Mouse (Mus musculus): ENCODE measurements at regions not wholly inside any gene's neighbourhood (a gene's known extent, or its start where the extent isn't known, plus 50 kb on each side); places are given as distances from the start of the nearest gene placed in this dataset.

- Histone ChIP-seq H3K4me2 (no peak overlapping the region), H3K9me3 (replicated peaks; ENCODE audit: control insufficient read depth, low read length) (no peaks in the 10 kb centered on the region), H3K27me3 (ENCODE audit: control insufficient read depth, insufficient read depth, low read length) (no peaks in the 10 kb centered on the region), H3K36me3 (ENCODE audit: control insufficient read depth, insufficient read depth, low read length) (no peaks in the 10 kb centered on the region), H3K9ac (ENCODE audit: low read depth, low read length) (no peak overlapping the region), H3K4me3 (ENCODE audit: low read depth, low read length) (no peak overlapping the region), H3K27ac (ENCODE audit: low read depth, low read length) (no peak overlapping the region), H3K4me1 (ENCODE audit: control insufficient read depth, insufficient read depth, low read length) (no peaks in the 10 kb centered on the region)
- 77% methylated on average over 2 of the region's 2 CpGs for WGBS (ENCODE audit: insufficient replicate concordance)
- ATAC-seq (replicated peaks; ENCODE audit: insufficient number of reproducible peaks, low FRiP score, low TSS enrichment) = no peak
Observed at GRCm38 (mm10) chr10:87747846-87748552, 110.1 kb upstream of the Igf1 start.

DNA sequence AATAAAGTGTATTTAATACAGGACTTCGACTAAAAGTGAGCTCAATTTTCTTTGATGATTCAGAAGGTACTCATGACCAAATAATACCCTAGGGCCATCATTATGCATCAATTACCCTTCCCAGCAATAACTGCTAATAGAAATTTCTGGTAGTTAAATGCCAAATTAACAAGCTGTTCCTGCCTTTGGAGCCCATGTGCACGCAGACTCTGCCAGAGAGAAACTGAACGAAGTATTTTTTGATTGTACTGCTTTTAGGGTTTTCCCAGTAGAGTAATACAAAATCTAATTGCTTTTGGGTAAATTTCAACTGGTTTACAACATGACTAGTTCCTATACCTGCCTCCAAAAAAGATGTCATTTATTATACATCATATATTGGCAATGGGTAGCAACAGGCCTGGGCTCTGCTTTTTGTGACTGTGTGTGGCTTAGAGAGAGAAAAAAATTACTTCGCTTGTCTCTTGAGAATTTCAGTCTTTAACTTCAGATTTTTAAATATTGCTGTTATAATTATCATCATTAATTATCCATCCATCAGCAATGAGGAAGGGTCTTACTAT is 109.4 kb upstream of the Igf1 start:
- no peak overlapping the region for H3K9ac ChIP-seq (ENCODE audit: low read depth, low read length)
- no peaks in the 10 kb centered on the region for H3K36me3 ChIP-seq (ENCODE audit: control insufficient read depth, insufficient read depth, low read length)
- no peaks in the 10 kb centered on the region for H3K27me3 ChIP-seq (ENCODE audit: control insufficient read depth, insufficient read depth, low read length)
- H3K4me1 ChIP-seq (ENCODE audit: control insufficient read depth, insufficient read depth, low read length) = no peaks in the 10 kb centered on the region
- no peak overlapping the region for H3K4me2 ChIP-seq
- ATAC-seq (replicated peaks; ENCODE audit: insufficient number of reproducible peaks, low FRiP score, low TSS enrichment) = no peak
- H3K27ac ChIP-seq (ENCODE audit: low read depth, low read length) = no peak overlapping the region
- H3K4me3 ChIP-seq (ENCODE audit: low read depth, low read length) = no peak overlapping the region
- H3K9me3 ChIP-seq (replicated peaks; ENCODE audit: control insufficient read depth, low read length) = no peaks in the 10 kb centered on the region
- WGBS (ENCODE audit: insufficient replicate concordance) = 87% methylated on average over 4 of the region's 4 CpGs

DNA sequence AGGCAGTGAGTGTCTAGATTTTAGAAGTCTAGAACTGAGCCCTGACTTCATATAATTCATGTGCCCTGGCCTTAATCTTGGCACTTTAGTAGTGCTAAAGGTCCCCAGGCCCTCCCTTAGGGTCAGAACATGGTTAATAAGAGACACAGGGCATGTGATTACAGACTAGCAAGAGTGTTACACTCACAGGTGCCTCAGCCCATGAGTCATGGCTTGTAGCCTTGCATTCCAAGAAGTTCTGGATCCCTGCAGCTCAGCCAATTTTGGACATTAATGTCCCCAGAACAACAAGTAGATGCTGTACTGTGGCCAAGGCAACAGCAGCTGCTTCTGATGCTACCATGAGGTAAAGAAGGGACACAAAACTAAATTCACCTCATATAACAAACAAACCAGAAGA is 107.7 kb upstream of the Igf1 start:
- Histone ChIP-seq H3K4me3 (ENCODE audit: low read depth, low read length) (no peak overlapping the region), H3K4me1 (ENCODE audit: control insufficient read depth, insufficient read depth, low read length) (no peaks in the 10 kb centered on the region)

DNA sequence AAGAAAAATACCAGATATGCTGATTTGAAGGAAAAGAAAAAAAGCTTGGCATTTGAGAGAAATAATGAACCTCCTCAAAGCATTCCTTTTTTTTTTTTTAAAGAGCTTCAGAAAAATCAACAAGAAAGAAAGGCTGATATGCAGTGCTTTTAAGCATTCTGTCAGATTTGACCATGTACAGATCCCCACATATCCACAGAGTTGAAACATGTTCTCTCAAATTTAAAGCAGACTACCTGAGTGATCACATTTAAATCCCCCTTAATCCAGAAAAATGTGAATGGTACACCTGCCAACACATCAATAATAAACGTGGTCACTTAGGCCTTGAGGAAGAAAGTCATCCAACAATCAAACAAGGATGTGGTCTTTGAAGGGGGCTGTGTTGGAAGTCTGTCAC is 107.1 kb upstream of the Igf1 start:
- Histone ChIP-seq H3K9ac (ENCODE audit: low read depth, low read length) (no peak overlapping the region), H3K4me2 (no peak overlapping the region), H3K4me3 (ENCODE audit: low read depth, low read length) (no peak overlapping the region), H3K4me1 (ENCODE audit: control insufficient read depth, insufficient read depth, low read length) (no peaks in the 10 kb centered on the region), H3K9me3 (replicated peaks; ENCODE audit: control insufficient read depth, low read length) (no peaks in the 10 kb centered on the region), H3K27me3 (ENCODE audit: control insufficient read depth, insufficient read depth, low read length) (no peaks in the 10 kb centered on the region), H3K36me3 (ENCODE audit: control insufficient read depth, insufficient read depth, low read length) (no peaks in the 10 kb centered on the region), H3K27ac (ENCODE audit: low read depth, low read length) (no peak overlapping the region)
- no peak for ATAC-seq (replicated peaks; ENCODE audit: insufficient number of reproducible peaks, low FRiP score, low TSS enrichment)
- WGBS (ENCODE audit: insufficient replicate concordance) = 47% methylated on average over 1 of the region's 1 CpGs

More for the DNA sequence above, 107.7 kb upstream of the Igf1 start:
- H3K27ac ChIP-seq (ENCODE audit: low read depth, low read length) = no peak overlapping the region
- no peak overlapping the region for H3K4me2 ChIP-seq
- H3K27me3 ChIP-seq (ENCODE audit: control insufficient read depth, insufficient read depth, low read length) = no peaks in the 10 kb centered on the region
- H3K9ac ChIP-seq (ENCODE audit: low read depth, low read length) = no peak overlapping the region
- no peaks in the 10 kb centered on the region for H3K36me3 ChIP-seq (ENCODE audit: control insufficient read depth, insufficient read depth, low read length)
- ATAC-seq (replicated peaks; ENCODE audit: insufficient number of reproducible peaks, low FRiP score, low TSS enrichment) = no peak
- no peaks in the 10 kb centered on the region for H3K9me3 ChIP-seq (replicated peaks; ENCODE audit: control insufficient read depth, low read length)

GRCm38 (mm10) chr10:87752117-87752516 is 105.9 kb upstream of the Igf1 start:
- H3K4me1 ChIP-seq (ENCODE audit: control insufficient read depth, insufficient read depth, low read length) = no peaks in the 10 kb centered on the region
- H3K36me3 ChIP-seq (ENCODE audit: control insufficient read depth, insufficient read depth, low read length) = no peaks in the 10 kb centered on the region
- no peak overlapping the region for H3K4me2 ChIP-seq
- H3K27me3 ChIP-seq (ENCODE audit: control insufficient read depth, insufficient read depth, low read length) = no peaks in the 10 kb centered on the region
- H3K9me3 ChIP-seq (replicated peaks; ENCODE audit: control insufficient read depth, low read length) = no peaks in the 10 kb centered on the region
- H3K9ac ChIP-seq (ENCODE audit: low read depth, low read length) = no peak overlapping the region
- WGBS (ENCODE audit: insufficient replicate concordance) = 76% methylated on average over 2 of the region's 2 CpGs
- no peak overlapping the region for H3K4me3 ChIP-seq (ENCODE audit: low read depth, low read length)
- no peak overlapping the region for H3K27ac ChIP-seq (ENCODE audit: low read depth, low read length)
- ATAC-seq (replicated peaks; ENCODE audit: insufficient number of reproducible peaks, low FRiP score, low TSS enrichment) = no peak

- Histone ChIP-seq H3K9ac (ENCODE audit: low read depth, low read length) (no peak overlapping the region), H3K27ac (ENCODE audit: low read depth, low read length) (no peak overlapping the region), H3K4me1 (ENCODE audit: control insufficient read depth, insufficient read depth, low read length) (no peaks in the 10 kb centered on the region), H3K4me3 (ENCODE audit: low read depth, low read length) (no peak overlapping the region), H3K36me3 (ENCODE audit: control insufficient read depth, insufficient read depth, low read length) (no peaks in the 10 kb centered on the region), H3K9me3 (replicated peaks; ENCODE audit: control insufficient read depth, low read length) (no peaks in the 10 kb centered on the region), H3K4me2 (no peak overlapping the region), H3K27me3 (ENCODE audit: control insufficient read depth, insufficient read depth, low read length) (no peaks in the 10 kb centered on the region)
- 36% methylated on average over 1 of the region's 1 CpGs for WGBS (ENCODE audit: insufficient replicate concordance)
- no peak for ATAC-seq (replicated peaks; ENCODE audit: insufficient number of reproducible peaks, low FRiP score, low TSS enrichment)
Observed at GRCm38 (mm10) chr10:87753483-87753882, 104.6 kb upstream of the Igf1 start.

DNA sequence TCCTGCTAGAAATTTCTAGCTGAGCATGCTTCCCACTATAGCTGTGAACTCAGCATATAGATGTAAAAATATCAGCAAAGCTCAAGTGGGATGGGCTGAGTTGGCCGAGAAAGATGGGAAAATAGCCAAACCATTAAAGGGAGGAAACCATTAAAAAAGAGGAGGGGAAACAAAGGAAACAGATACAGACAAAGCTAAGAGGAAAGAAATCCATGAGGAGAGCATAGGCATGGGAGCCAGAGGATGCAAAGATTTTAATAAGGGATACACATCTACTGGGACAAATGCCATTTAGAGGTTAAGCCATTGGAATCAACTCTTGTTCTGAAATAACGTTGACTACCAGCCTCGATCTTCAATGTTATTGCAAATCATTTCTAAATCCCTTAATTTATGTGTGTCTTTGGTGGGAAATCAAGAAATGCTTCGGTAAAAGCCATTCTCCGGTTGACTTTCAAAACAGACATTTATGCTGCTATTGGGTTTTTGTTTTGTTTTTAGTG is 96.5 kb upstream of the Igf1 start:
- Histone ChIP-seq H3K36me3 (ENCODE audit: control insufficient read depth, insufficient read depth, low read length) (no peaks in the 10 kb centered on the region), H3K4me1 (ENCODE audit: control insufficient read depth, insufficient read depth, low read length) (no peaks in the 10 kb centered on the region), H3K4me2 (no peak overlapping the region), H3K27me3 (ENCODE audit: control insufficient read depth, insufficient read depth, low read length) (no peaks in the 10 kb centered on the region), H3K9ac (ENCODE audit: low read depth, low read length) (no peak overlapping the region), H3K4me3 (ENCODE audit: low read depth, low read length) (no peak overlapping the region), H3K9me3 (replicated peaks; ENCODE audit: control insufficient read depth, low read length) (no peaks in the 10 kb centered on the region), H3K27ac (ENCODE audit: low read depth, low read length) (no peak overlapping the region)
- ATAC-seq (replicated peaks; ENCODE audit: insufficient number of reproducible peaks, low FRiP score, low TSS enrichment) = no peak
- 75% methylated on average over 5 of the region's 5 CpGs for WGBS (ENCODE audit: insufficient replicate concordance)

- Histone ChIP-seq H3K4me2 (no peak overlapping the region), H3K27me3 (ENCODE audit: control insufficient read depth, insufficient read depth, low read length) (no peaks in the 10 kb centered on the region), H3K9ac (ENCODE audit: low read depth, low read length) (no peak overlapping the region), H3K36me3 (ENCODE audit: control insufficient read depth, insufficient read depth, low read length) (no peaks in the 10 kb centered on the region), H3K27ac (ENCODE audit: low read depth, low read length) (no peak overlapping the region), H3K9me3 (replicated peaks; ENCODE audit: control insufficient read depth, low read length) (no peaks in the 10 kb centered on the region), H3K4me3 (ENCODE audit: low read depth, low read length) (no peak overlapping the region), H3K4me1 (ENCODE audit: control insufficient read depth, insufficient read depth, low read length) (no peaks in the 10 kb centered on the region)
- 47% methylated on average over 4 of the region's 4 CpGs for WGBS (ENCODE audit: insufficient replicate concordance)
- no peak for ATAC-seq (replicated peaks; ENCODE audit: insufficient number of reproducible peaks, low FRiP score, low TSS enrichment)
Observed at GRCm38 (mm10) chr10:87787521-87787920, 70.5 kb upstream of the Igf1 start.

GRCm38 (mm10) chr10:87792346-87792745 is 65.7 kb upstream of the Igf1 start:
- no peaks in the 10 kb centered on the region for H3K36me3 ChIP-seq (ENCODE audit: control insufficient read depth, insufficient read depth, low read length)
- H3K9ac ChIP-seq (ENCODE audit: low read depth, low read length) = no peak overlapping the region
- no peak overlapping the region for H3K4me2 ChIP-seq
- H3K4me1 ChIP-seq (ENCODE audit: control insufficient read depth, insufficient read depth, low read length) = no peaks in the 10 kb centered on the region
- H3K9me3 ChIP-seq (replicated peaks; ENCODE audit: control insufficient read depth, low read length) = no peaks in the 10 kb centered on the region
- no peak overlapping the region for H3K27ac ChIP-seq (ENCODE audit: low read depth, low read length)
- H3K4me3 ChIP-seq (ENCODE audit: low read depth, low read length) = no peak overlapping the region
- no peak for ATAC-seq (replicated peaks; ENCODE audit: insufficient number of reproducible peaks, low FRiP score, low TSS enrichment)
- H3K27me3 ChIP-seq (ENCODE audit: control insufficient read depth, insufficient read depth, low read length) = no peaks in the 10 kb centered on the region

All from heart, embryonic 11.5 days (tissue).